Mouse (Mus musculus) embryonic facial prominence, embryonic 11.5 days (tissue): ENCODE results near the gene Magoh. TPM values are rescaled to one million over a fixed set of nuclear protein-coding genes. Genes with fewer than 3 reads are reported as not detected.

Experiments used
- ATAC-seq: fragments of 200-750 bp; cut with Nextera tagmentation; replicated peaks from 2 replicates; pipeline ENCODE4 v1.8.0; 2017; ENCODE audit warnings: low read depth; ENCODE audit not compliant: insufficient number of reproducible peaks, low FRiP score, low TSS enrichment
- DNase-seq: peaks from one replicate; pipeline ENCODE4 v3.0.0-alpha.2; 2015; ENCODE audit warnings: low spot score
- H3K27ac ChIP-seq: fragments of 300-500 bp; sonication (generic); replicated peaks from 2 replicates; pipeline ENCODE4 v1.5.1; 2014; ENCODE audit warnings: mild to moderate bottlenecking, low read depth, low read length, control low read depth
- H3K27me3 ChIP-seq: fragments of 300-500 bp; sonication (generic); 2 replicates; pipeline ENCODE4 v1.6.1; 2014; ENCODE audit warnings: mild to moderate bottlenecking, low read length, moderate library complexity, mixed read lengths; ENCODE audit not compliant: control insufficient read depth, insufficient read depth
- H3K36me3 ChIP-seq: fragments of 300-500 bp; sonication (generic); replicated peaks from 2 replicates; pipeline ENCODE4 v1.6.1; 2014; ENCODE audit warnings: low read depth, mild to moderate bottlenecking, low read length, moderate library complexity, mixed read lengths; ENCODE audit not compliant: control insufficient read depth, insufficient read depth
- H3K4me1 ChIP-seq: fragments of 300-500 bp; sonication (generic); 2 replicates; pipeline ENCODE4 v1.6.1; 2014; ENCODE audit warnings: low read length, mixed read lengths; ENCODE audit not compliant: control insufficient read depth, insufficient read depth
- H3K4me2 ChIP-seq: fragments of 300-500 bp; sonication (generic); 2 replicates; pipeline ENCODE4 v1.6.1; 2014; ENCODE audit warnings: low read depth, mild to moderate bottlenecking, control low read depth, low read length, moderate library complexity
- H3K4me3 ChIP-seq: fragments of 300-500 bp; sonication (generic); 2 replicates; pipeline ENCODE4 v1.5.1; 2014; ENCODE audit warnings: low read depth, low read length, control low read depth
- H3K9ac ChIP-seq: fragments of 300-500 bp; sonication (generic); replicated peaks from 2 replicates; pipeline ENCODE4 v1.6.1; 2014; ENCODE audit warnings: mild to moderate bottlenecking, control low read depth, low read length
- H3K9me3 ChIP-seq: fragments of 300-500 bp; sonication (generic); replicated peaks from 2 replicates; pipeline ENCODE4 v1.6.1; 2016; ENCODE audit warnings: mild to moderate bottlenecking, low read length, inconsistent platforms, mixed read lengths; ENCODE audit not compliant: control insufficient read depth
- WGBS: fragments of 180-500 bp; shearing (Covaris S2); extraction: QIAGEN DNeasy Blood & Tissue Kit; methylation state at CpG from one replicate; pipeline ENCODE4 v1.1.7; 2014; 5-methylcytosine and 5-hydroxymethylcytosine counted together
- polyA plus RNA-seq: library from polyadenylated mRNA; unstranded; fragments of >200 nt; fragmentation: Nextera tagmentation; extraction: Ambion mirVana; gene quantifications from 2 replicates; pipeline ENCODE4 v1.2.1, GENCODE M21; 2014

Gene Magoh
- polyA plus RNA-seq, 1 experiment from 2014 or later: 292 TPM

GRCm38 (mm10) chr4:107892663-107893062, 13.1 kb downstream of the Magoh start:
- Histone ChIP-seq H3K4me1 (no peaks in the 10 kb centered on the region), H3K36me3 (no peaks in the 10 kb centered on the region), H3K4me3 (no peak overlapping the region), H3K9me3 (no peaks in the 10 kb centered on the region), H3K27me3 (no peaks in the 10 kb centered on the region), H3K27ac (no peak overlapping the region), H3K9ac (no peak overlapping the region), H3K4me2 (no peak overlapping the region)
- ATAC-seq (no peak), DNase-seq (peak; percentile 48)
- 78% methylated on average over 2 of the region's 2 CpGs for WGBS

DNA sequence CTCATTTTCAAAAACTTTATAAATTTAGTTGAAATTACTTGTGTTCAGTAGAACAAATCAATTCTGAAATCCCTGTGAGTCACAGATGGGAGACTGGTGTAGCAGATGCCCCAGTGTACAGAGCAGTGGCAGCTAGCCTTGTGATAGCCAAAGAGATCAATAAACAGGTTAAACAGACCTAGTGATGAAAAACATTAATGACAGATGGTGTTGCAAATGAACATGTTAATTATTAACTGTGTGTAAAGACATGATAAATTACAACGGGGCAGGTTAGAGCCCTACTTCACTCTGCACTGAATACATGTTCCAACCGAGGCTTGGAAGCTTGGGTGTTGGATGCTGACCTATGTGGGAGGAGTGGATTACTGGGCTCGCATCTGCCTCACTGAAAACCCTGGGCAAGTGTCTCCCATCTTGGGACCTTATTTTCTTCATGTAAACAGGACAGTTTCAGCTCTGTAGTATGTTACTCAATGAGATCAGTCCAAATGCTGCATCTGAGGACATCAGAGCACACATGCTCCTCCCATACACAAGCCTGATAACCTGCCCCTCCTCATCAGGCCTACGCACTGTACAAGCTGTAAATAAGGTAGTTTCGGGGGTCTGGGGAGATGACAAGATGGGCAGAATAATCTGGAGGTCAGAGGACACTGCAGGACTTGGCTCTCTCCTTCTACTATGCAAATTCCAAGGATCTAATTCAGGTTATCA, 19.8 kb downstream of the Magoh start:
- 88% methylated on average over 5 of the region's 5 CpGs for WGBS

GRCm38 (mm10) chr4:107900206-107900605, 20.7 kb downstream of the Magoh start:
- Histone ChIP-seq H3K9ac (no peak overlapping the region), H3K9me3 (no peaks in the 10 kb centered on the region), H3K4me2 (no peak overlapping the region), H3K27me3 (no peaks in the 10 kb centered on the region), H3K36me3 (no peaks in the 10 kb centered on the region), H3K4me3 (no peak overlapping the region), H3K27ac (no peak overlapping the region), H3K4me1 (no peaks in the 10 kb centered on the region)
- DNase-seq: no peak
- 76% methylated on average over 3 of the region's 3 CpGs for WGBS
- no peak for ATAC-seq

More for the DNA sequence above, 19.8 kb downstream of the Magoh start:
- no peaks in the 10 kb centered on the region for H3K36me3 ChIP-seq
- H3K4me1 ChIP-seq: no peaks in the 10 kb centered on the region
- DNase-seq: no peak
- no peak for ATAC-seq
- H3K9ac ChIP-seq: no peak overlapping the region
- H3K27ac ChIP-seq: no peak overlapping the region
- no peaks in the 10 kb centered on the region for H3K9me3 ChIP-seq
- no peaks in the 10 kb centered on the region for H3K27me3 ChIP-seq
- H3K4me3 ChIP-seq: no peak overlapping the region
- H3K4me2 ChIP-seq: no peak overlapping the region

- 91% methylated on average over 10 of the region's 10 CpGs for WGBS
- Histone ChIP-seq H3K4me1 (no peaks in the 10 kb centered on the region), H3K36me3 (no peaks in the 10 kb centered on the region; the same call in 1 of the 2 replicates)
These were observed 24.7 kb downstream of the Magoh start for GRCm38 (mm10) chr4:107904252-107904651.

GRCm38 (mm10) chr4:107906561-107906960, 27.0 kb downstream of the Magoh start:
- Histone ChIP-seq H3K36me3 (no peaks in the 10 kb centered on the region; the same call in 1 of the 2 replicates), H3K4me3 (no peak overlapping the region), H3K4me1 (no peaks in the 10 kb centered on the region), H3K27ac (no peak overlapping the region), H3K27me3 (no peaks in the 10 kb centered on the region), H3K4me2 (no peak overlapping the region), H3K9ac (no peak overlapping the region), H3K9me3 (no peaks in the 10 kb centered on the region)
- 87% methylated on average over 9 of the region's 9 CpGs for WGBS
- no peak for ATAC-seq
- no peak for DNase-seq

More at GRCm38 (mm10) chr4:107904252-107904651, 24.7 kb downstream of the Magoh start:
- ATAC-seq (no peak), DNase-seq (no peak)
- H3K9me3 ChIP-seq: no peaks in the 10 kb centered on the region
- no peak overlapping the region for H3K4me3 ChIP-seq
- H3K9ac ChIP-seq: no peak overlapping the region
- no peak overlapping the region for H3K27ac ChIP-seq
- no peak overlapping the region for H3K4me2 ChIP-seq
- H3K27me3 ChIP-seq: no peaks in the 10 kb centered on the region

GRCm38 (mm10) chr4:107910020-107910419, 30.5 kb downstream of the Magoh start:
- H3K4me2 ChIP-seq: no peak overlapping the region
- no peaks in the 10 kb centered on the region; the same call in 1 of the 2 replicates for H3K36me3 ChIP-seq
- H3K27me3 ChIP-seq: no peaks in the 10 kb centered on the region
- ATAC-seq (no peak), DNase-seq (no peak)
- no peak overlapping the region for H3K27ac ChIP-seq
- H3K9me3 ChIP-seq: no peaks in the 10 kb centered on the region
- H3K4me3 ChIP-seq: no peak overlapping the region
- H3K4me1 ChIP-seq: no peaks in the 10 kb centered on the region
- WGBS: 91% methylated on average over 4 of the region's 4 CpGs
- no peak overlapping the region for H3K9ac ChIP-seq

- Histone ChIP-seq H3K9ac (no peak overlapping the region), H3K27me3 (no peaks in the 10 kb centered on the region), H3K4me2 (no peak overlapping the region), H3K4me1 (no peaks in the 10 kb centered on the region), H3K36me3 (no peaks in the 10 kb centered on the region), H3K4me3 (no peak overlapping the region), H3K9me3 (no peaks in the 10 kb centered on the region), H3K27ac (no peak overlapping the region)
- ATAC-seq (no peak), DNase-seq (no peak)
- WGBS: 97% methylated on average over 2 of the region's 2 CpGs
These were observed 40.8 kb downstream of the Magoh start for GRCm38 (mm10) chr4:107920336-107920735.

DNA sequence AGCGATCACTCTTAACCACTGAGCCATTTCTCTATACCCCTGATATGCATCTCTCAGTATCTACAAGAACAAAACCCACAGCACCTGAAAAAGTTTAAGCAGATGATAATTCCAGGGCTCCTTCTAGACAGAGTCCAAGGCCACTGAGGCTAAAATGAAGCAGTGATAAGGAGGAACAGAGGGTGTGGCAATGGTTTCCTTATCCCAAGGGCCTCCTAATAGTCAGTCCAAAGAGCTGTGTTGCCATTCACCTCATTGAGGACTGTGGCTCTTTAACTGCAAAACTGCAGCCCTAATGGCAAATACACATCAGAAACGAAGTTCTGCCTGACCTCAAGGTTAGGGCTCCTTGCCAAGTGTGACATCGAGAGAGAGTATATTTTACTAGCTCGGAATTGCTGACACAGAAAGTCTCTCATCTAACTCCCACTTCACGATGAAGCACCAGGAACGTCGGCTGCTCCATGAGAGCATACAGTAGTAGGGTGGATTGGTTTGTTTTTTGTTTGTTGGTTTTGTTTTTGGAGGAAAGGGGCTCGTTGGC, 41.7 kb downstream of the Magoh start:
- 79% methylated on average over 8 of the region's 8 CpGs for WGBS

More for the DNA sequence above, 41.7 kb downstream of the Magoh start:
- DNase-seq (no peak), ATAC-seq (no peak)
- no peaks in the 10 kb centered on the region for H3K9me3 ChIP-seq
- H3K4me2 ChIP-seq: no peak overlapping the region
- H3K9ac ChIP-seq: no peak overlapping the region
- no peak overlapping the region for H3K27ac ChIP-seq
- H3K4me1 ChIP-seq: no peaks in the 10 kb centered on the region
- no peaks in the 10 kb centered on the region for H3K27me3 ChIP-seq
- no peaks in the 10 kb centered on the region for H3K36me3 ChIP-seq
- H3K4me3 ChIP-seq: no peak overlapping the region
